Mouse (Mus musculus) stomach, embryonic 14.5 days (tissue): ENCODE measurements around the gene Arhgap42. TPM values are rescaled to one million over a fixed set of nuclear protein-coding genes. Genes with fewer than 3 reads are reported as not detected.

Source experiments
- ATAC-seq: fragments of 200-750 bp; cut with Nextera tagmentation; 2 replicates; pipeline ENCODE4 v1.8.0; 2017; ENCODE audit warnings: low read depth, moderate TSS enrichment; ENCODE audit not compliant: insufficient number of reproducible peaks, insufficient read depth, low FRiP score
- H3K27ac ChIP-seq: fragments of 300-500 bp; sonication (generic); 2 replicates; pipeline ENCODE4 v1.5.1; 2014; ENCODE audit warnings: mild to moderate bottlenecking, low read length, moderate library complexity, mixed read lengths
- H3K27me3 ChIP-seq: fragments of 300-500 bp; sonication (generic); 2 replicates; pipeline ENCODE4 v1.6.1; 2014; ENCODE audit warnings: low read length, control low read depth, mixed read lengths; ENCODE audit not compliant: control insufficient read depth, insufficient read depth
- H3K36me3 ChIP-seq: fragments of 300-500 bp; sonication (generic); 2 replicates; pipeline ENCODE4 v1.6.1; 2014; ENCODE audit warnings: mild to moderate bottlenecking, control low read depth, low read length, moderate library complexity, mixed read lengths; ENCODE audit not compliant: control insufficient read depth, insufficient read depth
- H3K4me1 ChIP-seq: fragments of 300-500 bp; sonication (generic); 2 replicates; pipeline ENCODE4 v1.6.1; 2014; ENCODE audit warnings: low read length, control low read depth, mixed read lengths; ENCODE audit not compliant: control insufficient read depth, insufficient read depth
- H3K4me2 ChIP-seq: fragments of 300-500 bp; sonication (generic); replicated peaks from 2 replicates; pipeline ENCODE4 v1.6.1; 2014; ENCODE audit warnings: low read depth, low read length, control low read depth
- H3K4me3 ChIP-seq: fragments of 300-500 bp; sonication (generic); 2 replicates; pipeline ENCODE4 v1.5.1; 2014; ENCODE audit warnings: low read depth, low read length, control low read depth
- H3K9ac ChIP-seq: fragments of 300-500 bp; sonication (generic); replicated peaks from 2 replicates; pipeline ENCODE4 v1.6.1; 2014; ENCODE audit warnings: low read depth, mild to moderate bottlenecking, control low read depth, low read length, moderate library complexity, mixed read lengths
- H3K9me3 ChIP-seq: fragments of 300-500 bp; sonication (generic); 2 replicates; pipeline ENCODE4 v1.6.1; 2016; ENCODE audit warnings: low read depth, low read length, control low read depth; ENCODE audit not compliant: control insufficient read depth
- WGBS: fragments of 180-500 bp; shearing (Covaris S2); extraction: QIAGEN DNeasy Blood & Tissue Kit; methylation state at CpG from one replicate; pipeline ENCODE4 v1.1.7; 2014; 5-methylcytosine and 5-hydroxymethylcytosine counted together
- polyA plus RNA-seq: library from polyadenylated mRNA; unstranded; fragments of >200 nt; fragmentation: Nextera tagmentation; extraction: Ambion mirVana; gene quantifications from 2 replicates; pipeline ENCODE4 v1.2.1, GENCODE M21; 2014

Arhgap42 gene
- polyA plus RNA-seq, 1 experiment from 2014 or later, result 44.6 TPM

DNA sequence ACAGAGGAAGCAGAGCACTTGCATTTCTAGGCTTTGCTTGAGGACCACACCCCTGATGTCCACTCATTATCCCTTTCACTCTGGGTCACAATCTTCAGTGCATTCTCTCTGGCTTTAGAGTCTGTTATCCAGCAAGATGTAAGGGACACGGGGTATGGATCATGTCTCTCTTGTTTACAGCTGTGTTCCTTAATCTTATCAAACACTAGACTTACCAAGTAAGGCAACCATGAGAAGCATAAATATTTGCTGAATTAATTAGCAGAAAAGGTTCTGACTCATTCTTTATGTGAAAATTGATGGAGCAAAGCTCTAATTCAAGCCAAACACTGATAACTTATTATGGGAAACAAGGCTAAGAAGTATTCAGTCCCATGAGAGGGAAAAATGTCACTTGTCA lies 125.1 kb downstream of the Arhgap42 start:
- Histone ChIP-seq H3K27ac (no peak overlapping the region), H3K36me3 (no peaks in the 10 kb centered on the region), H3K27me3 (no peaks in the 10 kb centered on the region), H3K4me3 (no peak overlapping the region), H3K9me3 (no peaks in the 10 kb centered on the region), H3K4me2 (no peak overlapping the region), H3K4me1 (no peaks in the 10 kb centered on the region), H3K9ac (no peak overlapping the region)
- ATAC-seq, result no peak
- WGBS, result 28% methylated on average over 1 of the region's 1 CpGs

DNA sequence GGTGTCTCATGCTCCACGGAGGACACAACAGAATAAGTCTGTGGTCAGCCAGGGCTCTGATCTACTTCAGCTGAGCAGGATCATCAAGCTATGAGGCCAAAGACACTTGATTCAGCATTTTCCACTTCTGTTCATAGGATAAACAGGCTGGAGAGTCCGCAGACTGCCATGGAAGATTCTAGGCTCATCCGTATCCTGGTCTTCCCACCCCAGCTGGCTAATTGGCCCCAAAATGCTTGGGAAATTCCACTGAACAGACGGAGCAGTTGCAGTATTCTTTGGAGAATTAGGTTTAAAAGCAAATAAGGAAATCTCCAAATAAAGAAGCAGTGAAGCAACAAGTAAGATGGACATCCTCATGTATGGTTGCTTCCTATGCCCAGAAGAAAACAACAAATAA lies 126.0 kb downstream of the Arhgap42 start:
- no peak for ATAC-seq
- no peaks in the 10 kb centered on the region for H3K36me3 ChIP-seq
- no peak overlapping the region for H3K4me2 ChIP-seq
- no peaks in the 10 kb centered on the region for H3K27me3 ChIP-seq
- H3K4me1 ChIP-seq, result no peaks in the 10 kb centered on the region
- H3K9me3 ChIP-seq, result no peaks in the 10 kb centered on the region
- no peak overlapping the region for H3K27ac ChIP-seq
- WGBS, result 62% methylated on average over 4 of the region's 4 CpGs
- H3K4me3 ChIP-seq, result no peak overlapping the region
- no peak overlapping the region for H3K9ac ChIP-seq

GRCm38 (mm10) chr9:9107697-9108096 lies 131.2 kb downstream of the Arhgap42 start:
- ATAC-seq, result no peak
- Histone ChIP-seq H3K9me3 (no peaks in the 10 kb centered on the region), H3K36me3 (no peaks in the 10 kb centered on the region), H3K27me3 (no peaks in the 10 kb centered on the region), H3K9ac (no peak overlapping the region), H3K4me1 (no peaks in the 10 kb centered on the region), H3K4me2 (no peak overlapping the region), H3K4me3 (no peak overlapping the region), H3K27ac (no peak overlapping the region)

- no peaks in the 10 kb centered on the region for H3K27me3 ChIP-seq
- no peak for ATAC-seq
- no peaks in the 10 kb centered on the region for H3K9me3 ChIP-seq
- H3K4me1 ChIP-seq, result no peaks in the 10 kb centered on the region
- no peak overlapping the region for H3K27ac ChIP-seq
- H3K4me2 ChIP-seq, result no peak overlapping the region
- WGBS, result 59% methylated on average over 3 of the region's 3 CpGs
- H3K4me3 ChIP-seq, result no peak overlapping the region
- no peaks in the 10 kb centered on the region for H3K36me3 ChIP-seq
- no peak overlapping the region for H3K9ac ChIP-seq
Measured at GRCm38 (mm10) chr9:9104761-9105160, 134.1 kb downstream of the Arhgap42 start.

GRCm38 (mm10) chr9:9102158-9102514 lies 136.8 kb downstream of the Arhgap42 start:
- no peak for ATAC-seq
- no peaks in the 10 kb centered on the region for H3K9me3 ChIP-seq
- H3K36me3 ChIP-seq, result no peaks in the 10 kb centered on the region
- no peaks in the 10 kb centered on the region for H3K27me3 ChIP-seq
- H3K4me2 ChIP-seq, result no peak overlapping the region
- no peak overlapping the region for H3K27ac ChIP-seq
- no peak overlapping the region for H3K4me3 ChIP-seq
- 94% methylated on average over 2 of the region's 2 CpGs for WGBS
- no peaks in the 10 kb centered on the region for H3K4me1 ChIP-seq
- no peak overlapping the region for H3K9ac ChIP-seq

DNA sequence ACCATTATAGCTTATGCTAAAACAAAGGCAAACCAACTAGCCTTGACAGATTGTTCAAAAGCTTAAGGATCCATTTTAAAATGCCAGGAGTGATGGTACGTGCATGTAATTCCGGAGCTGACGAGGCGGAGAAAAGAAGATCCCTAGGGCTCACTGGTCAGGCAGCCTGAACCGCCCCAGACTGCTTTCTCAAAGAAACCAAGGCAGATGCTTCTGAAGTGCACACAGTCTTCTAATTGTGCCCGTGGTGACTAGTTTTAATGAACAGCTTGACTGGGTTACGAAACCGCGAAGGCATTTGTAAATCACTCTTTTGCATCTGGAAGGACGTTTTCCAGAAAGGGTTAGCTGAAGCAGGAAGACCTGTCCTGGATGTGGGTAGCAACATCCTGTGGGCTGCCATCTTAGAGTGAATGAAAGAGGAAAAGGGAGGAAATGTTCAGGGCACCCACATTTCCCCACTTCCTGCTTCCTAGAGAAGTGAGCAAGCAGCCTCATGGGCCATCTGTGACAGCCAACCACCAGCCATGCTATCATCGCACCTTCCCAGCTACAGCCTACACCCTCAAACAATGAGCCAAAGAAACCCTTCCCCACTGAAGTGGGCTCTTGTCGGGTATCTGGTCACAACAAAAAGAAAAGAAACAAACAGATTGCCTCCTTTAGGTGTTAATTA lies 137.3 kb downstream of the Arhgap42 start:
- Histone ChIP-seq H3K36me3 (no peaks in the 10 kb centered on the region), H3K27ac (no peak overlapping the region), H3K9me3 (no peaks in the 10 kb centered on the region), H3K4me1 (no peaks in the 10 kb centered on the region), H3K4me3 (no peak overlapping the region), H3K9ac (no peak overlapping the region), H3K27me3 (no peaks in the 10 kb centered on the region), H3K4me2 (no peak overlapping the region)
- 84% methylated on average over 12 of the region's 12 CpGs for WGBS
- ATAC-seq, result no peak

DNA sequence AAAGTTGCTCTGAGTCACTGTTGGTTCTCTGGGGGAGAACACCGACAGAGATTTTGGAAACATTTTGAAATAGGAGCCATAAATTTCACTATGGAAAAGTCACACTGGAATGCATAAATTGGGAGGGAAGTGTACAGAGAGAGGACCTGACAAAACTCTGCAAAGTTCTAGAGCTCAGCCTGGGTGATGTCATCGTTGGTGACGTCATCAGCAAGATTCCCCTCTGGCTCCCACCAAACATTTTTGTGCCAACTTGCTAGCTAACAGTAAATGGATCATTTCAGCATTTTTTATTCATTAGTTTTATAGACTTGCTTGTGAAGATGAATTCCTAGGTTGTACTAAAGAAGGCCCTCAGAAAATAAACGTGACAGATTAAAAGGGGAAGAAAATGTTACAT lies 137.8 kb downstream of the Arhgap42 start:
- 78% methylated on average over 4 of the region's 4 CpGs for WGBS

DNA sequence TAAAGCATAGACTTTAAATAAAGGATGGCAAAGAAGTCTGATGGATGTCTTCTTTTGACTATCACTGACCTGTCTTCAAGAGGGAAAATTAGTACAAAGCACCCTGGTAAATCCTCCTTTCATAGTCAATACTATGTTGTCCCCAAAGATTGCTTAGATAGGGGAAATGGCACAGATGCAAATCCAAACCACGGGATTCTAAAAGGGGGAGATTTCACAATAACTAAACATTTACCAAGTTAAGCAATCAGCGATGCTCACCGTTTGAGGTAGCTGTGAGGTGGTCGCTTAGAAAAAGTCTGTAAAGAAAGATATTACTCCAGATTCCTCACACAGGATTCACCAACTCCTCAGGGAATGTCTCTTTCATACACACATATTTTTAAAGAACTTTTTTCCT lies 141.1 kb downstream of the Arhgap42 start:
- H3K4me2 ChIP-seq, result no peak overlapping the region
- H3K9me3 ChIP-seq, result no peaks in the 10 kb centered on the region
- 86% methylated on average over 4 of the region's 4 CpGs for WGBS
- no peaks in the 10 kb centered on the region for H3K27me3 ChIP-seq
- no peak overlapping the region for H3K27ac ChIP-seq
- no peaks in the 10 kb centered on the region for H3K4me1 ChIP-seq
- H3K4me3 ChIP-seq, result no peak overlapping the region
- ATAC-seq, result no peak
- no peak overlapping the region for H3K9ac ChIP-seq
- no peaks in the 10 kb centered on the region for H3K36me3 ChIP-seq

More for the DNA sequence above, 137.8 kb downstream of the Arhgap42 start:
- no peaks in the 10 kb centered on the region for H3K36me3 ChIP-seq
- no peak overlapping the region for H3K27ac ChIP-seq
- H3K4me1 ChIP-seq, result no peaks in the 10 kb centered on the region
- H3K27me3 ChIP-seq, result no peaks in the 10 kb centered on the region
- H3K9ac ChIP-seq, result no peak overlapping the region
- no peak overlapping the region for H3K4me3 ChIP-seq
- no peak for ATAC-seq
- no peak overlapping the region for H3K4me2 ChIP-seq
- H3K9me3 ChIP-seq, result no peaks in the 10 kb centered on the region

DNA sequence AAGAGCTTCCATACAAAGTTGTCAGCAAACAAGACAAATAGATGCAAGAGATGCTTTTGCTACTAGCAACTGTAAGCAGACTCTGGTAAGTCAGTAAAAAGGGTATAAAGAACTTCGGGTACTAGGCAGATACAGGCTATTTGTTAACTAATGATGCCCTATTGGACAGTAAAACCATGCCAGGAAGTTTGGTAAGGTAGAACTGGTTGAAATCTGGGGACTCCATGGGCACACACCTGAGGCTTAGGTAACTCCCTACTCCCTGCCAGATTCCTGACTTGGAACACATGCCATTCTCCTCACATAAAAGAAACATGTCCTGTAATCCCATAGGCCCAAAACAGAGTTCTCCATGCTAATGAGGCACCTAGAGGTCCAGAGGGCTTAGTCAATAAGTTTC lies 142.1 kb downstream of the Arhgap42 start:
- ATAC-seq, result no peak
- no peaks in the 10 kb centered on the region for H3K27me3 ChIP-seq
- H3K36me3 ChIP-seq, result no peaks in the 10 kb centered on the region
- H3K27ac ChIP-seq, result no peak overlapping the region
- H3K4me3 ChIP-seq, result no peak overlapping the region
- H3K4me1 ChIP-seq, result no peaks in the 10 kb centered on the region
- no peaks in the 10 kb centered on the region for H3K9me3 ChIP-seq
- 87% methylated on average over 1 of the region's 1 CpGs for WGBS
- H3K4me2 ChIP-seq, result no peak overlapping the region
- no peak overlapping the region for H3K9ac ChIP-seq
